8 mouse cellular contexts compared by ENCODE assay signal in the genomic region with DNA sequence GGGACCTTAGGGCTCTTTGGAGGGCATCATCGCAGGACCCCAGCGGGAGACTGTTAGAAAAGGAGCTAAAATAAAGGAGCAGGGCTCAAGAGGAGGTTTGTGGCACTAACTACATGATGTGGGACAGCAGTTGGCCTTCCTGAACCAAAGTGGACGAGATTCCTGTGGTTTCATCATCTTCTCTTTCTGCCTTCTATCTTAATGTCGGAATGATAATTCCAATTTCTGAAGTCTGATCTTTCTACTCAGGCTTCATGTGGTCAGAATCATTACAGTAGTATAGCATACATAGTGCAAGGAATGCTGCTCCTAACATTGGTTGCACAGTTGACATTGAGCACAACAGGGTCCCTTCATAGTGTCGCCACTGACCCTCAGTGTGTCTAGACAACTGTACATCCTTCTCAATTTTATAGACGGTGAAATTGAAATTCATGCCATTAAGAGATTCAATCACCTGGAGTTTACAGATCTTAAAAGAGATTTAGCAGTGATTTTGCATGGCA. TPM values are rescaled to one million over a fixed set of nuclear protein-coding genes. Genes with fewer than 3 reads are reported as not detected.
DNase-seq lines count a peak whose midpoint lies in the region; ATAC-seq lines count a peak whose summit lies in the region.

No protein-coding gene starts in this region.

- no peaks in the 10 kb centered on the region for H3K9me3 ChIP-seq in neural tube, embryonic 11.5 days (ENCODE audit: control insufficient read depth, low read length)
- no peaks in the 10 kb centered on the region for H3K9me3 ChIP-seq in liver, embryonic 11.5 days (ENCODE audit: control insufficient read depth, low read length)

- no peaks in the 10 kb centered on the region for H3K27me3 ChIP-seq in neural tube, embryonic 11.5 days (ENCODE audit: control insufficient read depth, insufficient read depth, low read length)
- peaks cover 19% of the 10 kb centered on the region for H3K27me3 ChIP-seq in liver, embryonic 11.5 days (replicated peaks; ENCODE audit: control insufficient read depth, insufficient read depth, low read length)

- WGBS in neural tube, embryonic 11.5 days: 24% methylated on average over 6 of the region's 6 CpGs
- 25% methylated on average over 6 of the region's 6 CpGs for WGBS in liver, embryonic 11.5 days

- DNase-seq in embryo, embryonic 10 days (ENCODE audit: low spot score): peak; percentile 7
- no peak for DNase-seq in embryo, embryonic 10.5 days (ENCODE audit: low spot score)
- no peak for DNase-seq in neural tube, embryonic 11.5 days (ENCODE audit: low spot score)
- DNase-seq in neural tube, embryonic 10.5 days (ENCODE audit: extremely low spot score, low spot score): no peak
- DNase-seq in liver, embryonic 11.5 days (ENCODE audit: low spot score): no peak
- no peak for DNase-seq in natural killer cell, adult 2 months (ENCODE audit: low spot score in 2 of 2)
- no peak for DNase-seq in adrenal gland, adult 18-20 months (ENCODE audit: low spot score in 2 of 2)
- DNase-seq in gastrocnemius, postnatal 10 days: no peak

- peak overlapping the region; percentile 60 for H3K4me3 ChIP-seq in neural tube, embryonic 11.5 days (ENCODE audit: low read depth, low read length)
- peak overlapping the region; percentile 58 for H3K4me3 ChIP-seq in liver, embryonic 11.5 days (ENCODE audit: low read depth, low read length)

- H3K36me3 ChIP-seq in neural tube, embryonic 11.5 days (ENCODE audit: control insufficient read depth, insufficient read depth, low read length): no peaks in the 10 kb centered on the region
- no peaks in the 10 kb centered on the region for H3K36me3 ChIP-seq in liver, embryonic 11.5 days (ENCODE audit: control insufficient read depth, insufficient read depth, low read length)

- H3K4me2 ChIP-seq in neural tube, embryonic 11.5 days (ENCODE audit: low read depth): peak overlapping the region; percentile 85
- H3K4me2 ChIP-seq in liver, embryonic 11.5 days: peak overlapping the region; percentile 78

- peak overlapping the region; percentile 81 for H3K9ac ChIP-seq in neural tube, embryonic 11.5 days (ENCODE audit: low read length)
- peak overlapping the region; percentile 43 for H3K9ac ChIP-seq in liver, embryonic 11.5 days (ENCODE audit: low read depth, low read length)

- no peaks in the 10 kb centered on the region for H3K4me1 ChIP-seq in neural tube, embryonic 11.5 days (ENCODE audit: control insufficient read depth, insufficient read depth, low read length)
- H3K4me1 ChIP-seq in liver, embryonic 11.5 days (replicated peaks; ENCODE audit: control insufficient read depth, insufficient read depth, low read length): no peaks in the 10 kb centered on the region

- no peak overlapping the region for H3K27ac ChIP-seq in neural tube, embryonic 11.5 days (ENCODE audit: low read depth, low read length)
- H3K27ac ChIP-seq in liver, embryonic 11.5 days (ENCODE audit: low read depth, low read length): no peak overlapping the region

- peak; percentile 31; the same call in 1 of the 2 replicates for ATAC-seq in neural tube, embryonic 11.5 days (ENCODE audit: insufficient read depth, low FRiP score, low TSS enrichment)
- ATAC-seq in liver, embryonic 11.5 days (replicated peaks; ENCODE audit: low FRiP score): no peak

RNA-seq across cellular contexts. Expression of gene Glrb, which starts 0.4 kb away (rescaled TPM):
- polyA plus RNA-seq in neural tube, embryonic 11.5 days (2014; fragmentation: Nextera tagmentation; extraction: Ambion mirVana): 11.0 and 14.3 TPM in 2 replicates
- polyA plus RNA-seq in liver, embryonic 11.5 days (2014; fragmentation: Nextera tagmentation; extraction: Ambion mirVana): 2.4 and 3.8 TPM in 2 replicates
- 1 to 10 TPM; 9.3 to 9.6 TPM for total RNA-seq in adrenal gland, adult 18-20 months (2021)
- total RNA-seq in gastrocnemius, postnatal 10 days (2021): 1 to 10 TPM in 1 of 2 experiments, under 1 TPM in 1; 0.45 to 1.4 TPM

Comparison
In these comparisons a context has a peak if more than half of its experiments do, and no peak if none do; other contexts are left out.
1. RNA of gene Glrb, which starts 0.4 kb away (total RNA-seq): 9.3 to 9.6 TPM in adrenal gland, adult 18-20 months; 0.45 to 1.4 TPM in gastrocnemius, postnatal 10 days; every median in the first group is over 4 times any median in the second.